Mouse (Mus musculus): ENCODE results near the gene Gm8879.
A peak's percentile ranks its signal among the peaks of the same experiment; 100 is the strongest.
"Not testable (repeated sequence)": the region's sequence is repeated elsewhere in the genome, so short reads cannot be mapped to it uniquely, and the experiment has no call there.

Gene Gm8879

GRCm38 (mm10) chr5:11127334-11127733 is at the start of gene Gm8879:
Gene Gm8879, plus strand, starts transcription at chr5:11127634.
- DNase-seq, result not testable (repeated sequence)

- peak in 1 of 2 experiments; percentile 3 for DNase-seq
These were observed 10.6 kb downstream of the Gm8879 start for GRCm38 (mm10) chr5:11138031-11138430.

Measured in thymus, adult 18-20 months (tissue).